Mouse (Mus musculus): Measurements from ENCODE around the gene Edem1.

Edem1 gene

DNA sequence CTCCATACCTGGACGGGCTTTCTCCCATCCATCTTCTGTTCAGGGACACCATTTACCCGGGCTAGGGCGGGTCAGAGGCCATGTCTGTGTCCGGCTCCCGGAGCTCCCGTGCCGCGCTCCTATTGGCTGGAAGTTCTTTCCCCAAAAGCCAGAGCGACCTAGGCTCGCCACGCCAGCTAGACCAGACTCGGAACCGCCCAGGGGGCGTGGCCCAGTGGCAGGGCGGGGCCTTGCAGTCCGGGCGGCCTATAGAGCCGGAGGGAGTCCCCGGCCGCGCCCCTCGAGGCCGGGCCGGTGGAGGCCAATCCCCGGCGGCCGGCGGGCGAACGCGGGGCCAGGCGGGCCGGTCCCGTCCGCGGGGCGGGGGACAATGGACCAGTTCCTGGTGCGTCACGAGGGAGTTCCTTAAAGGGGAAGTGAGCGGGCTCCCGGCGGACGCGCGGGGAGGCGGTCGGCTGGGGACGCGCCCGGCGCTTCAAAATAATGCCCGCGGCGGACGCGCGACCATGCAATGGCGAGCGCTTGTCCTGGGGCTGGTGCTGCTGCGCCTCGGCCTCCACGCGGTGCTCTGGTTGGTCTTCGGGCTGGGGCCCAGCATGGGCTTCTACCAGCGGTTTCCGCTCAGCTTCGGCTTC is at the start of gene Edem1:
TSS of gene Edem1 (plus strand) at position 408 of the 635 bp plus-strand sequence.
- DNase-seq: peak; percentile 99

DNA sequence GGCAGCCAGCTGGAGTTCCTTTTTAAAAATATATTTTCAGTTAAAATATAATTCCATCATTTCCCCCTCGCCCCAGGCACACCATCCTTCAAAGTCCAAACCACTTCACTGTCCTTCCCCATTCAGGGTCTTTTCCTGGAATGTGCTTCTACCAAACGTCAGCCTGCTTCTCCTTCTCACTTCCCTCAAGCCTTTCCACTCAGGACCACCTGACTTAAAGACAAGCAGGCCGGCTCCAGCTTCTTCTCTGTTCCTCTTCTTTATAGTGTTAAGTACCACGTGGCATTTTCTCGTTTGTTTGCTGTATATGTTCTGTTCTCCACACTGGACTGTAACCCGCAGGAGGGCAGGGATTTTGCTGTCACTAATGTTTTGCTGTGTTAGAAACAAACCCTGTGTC is 46.6 kb upstream of the Edem1 start:
- DNase-seq: no peak

DNA sequence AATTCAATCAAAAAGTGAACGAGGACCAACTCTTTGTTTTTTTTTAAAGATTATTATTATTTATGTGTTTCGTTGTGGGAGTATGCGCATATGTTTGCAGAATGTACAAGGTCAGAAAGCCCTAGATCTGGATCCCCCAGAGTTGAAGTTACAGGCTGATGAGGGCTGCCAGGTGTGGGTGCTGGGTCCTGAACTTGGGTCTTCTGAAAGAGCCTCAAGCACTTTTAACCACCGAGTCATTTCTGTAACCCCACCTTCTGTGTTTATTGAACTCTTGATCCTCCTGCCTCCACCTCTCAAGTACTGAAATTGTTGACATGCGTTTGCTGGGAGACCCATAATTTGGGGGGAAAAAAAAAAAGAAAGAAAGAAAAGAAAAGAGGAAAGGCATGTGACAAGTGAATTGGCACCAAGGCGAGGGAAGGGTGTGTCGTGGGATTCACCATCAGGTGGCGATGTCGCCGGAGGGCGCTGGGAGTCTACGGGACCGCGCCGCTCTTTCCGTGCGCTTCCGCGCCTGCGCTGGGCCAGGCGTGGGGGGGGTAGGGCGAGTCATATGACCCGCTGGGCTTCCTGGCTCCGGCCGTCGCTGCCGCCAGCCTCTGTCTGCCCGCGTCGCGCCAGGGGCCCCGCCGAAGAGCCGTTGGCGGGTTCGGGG is 45.8 kb upstream of the Edem1 start, which contains the start of gene Arl8b:
TSS of gene Arl8b (plus strand) at position 574 of the 658 bp plus-strand sequence.
- peak; percentile 98 to 99 for DNase-seq

DNA sequence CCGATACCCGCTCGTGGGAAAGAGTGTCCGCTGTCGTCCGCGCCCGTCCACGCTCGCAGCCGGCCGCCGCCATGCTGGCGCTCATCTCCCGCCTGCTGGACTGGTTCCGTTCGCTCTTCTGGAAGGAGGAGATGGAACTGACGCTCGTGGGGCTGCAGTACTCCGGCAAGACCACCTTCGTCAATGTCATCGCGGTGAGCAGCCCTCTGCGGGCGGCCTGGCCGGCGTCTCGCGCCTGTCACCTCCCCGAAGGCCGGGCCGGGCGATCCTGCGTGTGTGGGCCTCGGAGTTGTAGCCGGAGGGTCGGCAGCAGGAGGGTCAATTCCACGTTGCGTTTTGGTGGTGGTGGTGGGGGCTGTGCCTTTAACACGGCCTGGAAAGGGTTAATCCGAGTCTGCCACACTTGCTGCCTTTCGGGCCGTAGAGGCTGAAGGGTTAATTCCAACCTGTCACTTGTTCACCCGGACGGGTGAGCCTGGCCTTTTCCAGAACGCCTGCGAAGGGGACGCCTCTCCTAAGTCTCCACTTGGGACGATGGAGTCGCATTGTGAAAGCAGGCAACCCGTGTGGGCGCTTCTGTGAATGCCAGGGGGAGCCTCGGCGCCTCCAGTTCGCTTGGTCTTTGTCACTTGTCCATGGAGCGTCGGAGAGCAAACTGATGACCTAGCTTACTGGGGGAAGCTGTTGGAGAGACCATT is 45.1 kb upstream of the Edem1 start:
- peak; percentile 43 to 66 for DNase-seq

DNA sequence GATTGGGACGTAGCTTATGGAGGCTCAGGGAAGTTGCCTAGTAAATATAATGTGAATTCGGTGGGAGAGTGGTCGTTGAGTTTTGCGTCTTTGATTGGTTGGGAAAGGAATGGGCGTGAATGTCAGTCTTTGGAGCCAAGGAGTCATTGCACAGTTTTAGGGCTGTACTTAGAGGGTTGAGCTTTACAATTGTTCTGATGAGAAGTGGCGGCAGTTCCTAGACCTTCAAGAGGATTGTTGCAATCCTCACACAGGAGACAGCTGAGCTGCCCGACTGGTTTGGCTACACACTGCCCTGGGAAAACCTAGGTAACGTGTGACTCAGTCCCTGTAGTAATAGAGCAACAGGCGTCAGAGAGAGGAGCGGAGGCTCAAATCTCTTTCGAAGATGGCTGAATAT is 44.4 kb upstream of the Edem1 start:
- DNase-seq: peak in 1 of 2 experiments; percentile 17

DNA sequence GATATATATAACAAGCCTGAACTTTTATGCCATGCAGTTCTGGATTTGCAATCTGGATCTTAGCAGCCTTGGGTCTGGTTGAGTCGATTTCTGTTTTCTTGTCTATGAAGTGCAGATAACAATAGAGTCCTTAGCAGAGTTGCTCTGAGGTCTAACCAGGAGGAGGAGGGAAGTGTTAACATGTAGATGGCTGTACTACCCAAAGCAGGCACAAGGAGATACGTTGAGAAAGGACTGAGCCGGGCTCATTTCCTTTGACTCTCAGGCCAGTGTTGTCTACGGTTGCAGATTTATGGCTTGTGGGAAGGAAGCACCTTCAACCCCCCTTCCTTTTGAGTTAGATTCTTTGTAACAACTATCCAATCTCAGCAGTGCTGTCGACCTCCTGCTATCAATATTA is 43.6 kb upstream of the Edem1 start:
- peak in 1 of 2 experiments; percentile 15 for DNase-seq

DNA sequence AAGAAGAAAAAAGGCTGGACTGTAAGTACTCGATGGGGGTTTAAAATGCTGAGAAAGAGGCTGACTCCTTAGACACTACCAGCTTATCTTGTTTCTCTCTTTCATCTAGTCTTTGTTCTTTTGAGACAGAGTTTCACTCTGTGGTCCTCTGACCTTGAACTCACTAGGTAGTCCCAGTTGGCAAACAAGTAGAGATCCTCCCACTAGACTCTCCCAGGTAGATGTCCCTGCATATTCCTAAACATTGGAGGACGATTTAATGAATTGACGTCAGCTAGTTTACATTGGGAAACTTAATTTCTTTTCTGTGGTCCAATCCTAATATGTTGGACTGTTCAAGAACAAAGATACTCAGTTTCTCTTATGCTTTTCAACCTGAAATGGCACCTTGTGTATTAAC is 42.9 kb upstream of the Edem1 start:
- no peak for DNase-seq

- no peak for DNase-seq
Observed at GRCm38 (mm10) chr6:108791498-108791897, 36.9 kb upstream of the Edem1 start.

- no peak for DNase-seq
Observed at GRCm38 (mm10) chr6:108795912-108796311, 32.5 kb upstream of the Edem1 start.

- DNase-seq: peak in 1 of 2 experiments; percentile 22
Observed at GRCm38 (mm10) chr6:108796706-108797105, 31.7 kb upstream of the Edem1 start.

- DNase-seq: peak in 1 of 2 experiments; percentile 22
Observed at GRCm38 (mm10) chr6:108805194-108805593, 23.2 kb upstream of the Edem1 start.

- no peak for DNase-seq
Observed at GRCm38 (mm10) chr6:108805871-108806270, 22.6 kb upstream of the Edem1 start.

GRCm38 (mm10) chr6:108807446-108807845 is 21.0 kb upstream of the Edem1 start:
- no peak for DNase-seq

GRCm38 (mm10) chr6:108808786-108809185 is 19.7 kb upstream of the Edem1 start:
- DNase-seq: no peak

- no peak for DNase-seq
Observed at GRCm38 (mm10) chr6:108810237-108810636, 18.2 kb upstream of the Edem1 start.

- DNase-seq: no peak
Observed at GRCm38 (mm10) chr6:108812134-108812533, 16.3 kb upstream of the Edem1 start.

- DNase-seq: no peak
Observed at GRCm38 (mm10) chr6:108817510-108817909, 10.9 kb upstream of the Edem1 start.

DNA sequence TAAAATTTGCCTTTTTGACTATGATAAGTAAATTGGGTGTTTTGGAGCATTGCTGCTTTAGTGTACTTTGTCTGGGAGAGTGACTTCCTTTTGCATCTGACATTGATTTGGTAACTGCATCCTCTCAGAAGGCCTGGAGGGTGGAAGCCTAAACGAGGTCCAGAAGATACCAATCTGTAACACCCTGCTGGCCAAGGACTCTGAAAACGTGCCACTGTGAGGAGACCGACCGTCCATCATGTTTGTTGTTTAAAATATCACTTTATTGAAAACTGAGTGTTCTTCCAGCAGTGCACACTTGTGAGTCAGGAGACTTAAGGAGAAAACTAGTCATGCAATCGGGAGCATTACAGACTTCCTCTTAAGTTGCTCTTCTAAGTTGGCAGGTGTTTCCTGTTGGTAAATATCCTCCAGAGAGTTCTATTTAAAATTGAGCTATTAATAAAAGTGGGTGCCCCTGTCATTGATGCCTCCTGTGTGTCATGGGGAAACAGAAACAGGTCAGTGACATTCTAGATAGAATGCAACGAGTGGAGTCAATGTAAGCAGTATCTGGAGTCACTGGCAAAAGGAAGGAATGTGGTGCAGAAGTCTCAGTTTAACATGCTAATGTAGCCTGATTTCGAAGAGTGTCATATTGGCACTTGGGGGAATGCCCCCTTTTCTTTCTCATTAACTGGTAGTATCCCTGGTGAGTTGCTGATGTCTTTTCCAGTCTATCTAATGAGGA is 3.5 kb upstream of the Edem1 start:
- DNase-seq: no peak

GRCm38 (mm10) chr6:108826070-108826469 is 2.4 kb upstream of the Edem1 start:
- DNase-seq: no peak

GRCm38 (mm10) chr6:108827336-108827920 is 1.0 kb upstream of the Edem1 start:
- no peak for DNase-seq

DNA sequence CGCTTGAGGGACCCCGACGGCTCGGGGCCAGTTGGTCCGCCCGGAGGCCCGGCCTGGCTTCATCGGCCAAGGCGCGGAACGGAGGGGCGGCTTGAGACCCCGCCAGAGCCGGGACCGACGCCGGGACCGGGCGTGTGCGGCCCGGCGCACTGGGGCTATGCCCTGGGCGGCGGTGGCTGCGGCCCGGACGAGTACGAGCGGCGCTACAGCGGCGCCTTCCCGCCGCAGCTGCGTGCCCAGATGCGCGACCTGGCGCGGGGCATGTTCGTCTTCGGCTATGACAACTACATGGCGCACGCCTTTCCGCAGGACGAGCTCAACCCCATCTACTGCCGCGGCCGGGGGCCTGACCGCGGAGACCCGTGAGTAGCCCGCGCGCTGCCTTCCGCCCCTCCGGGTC is 431 bp downstream of the Edem1 start:
- DNase-seq: peak; percentile 55 to 68
